Mouse (Mus musculus): ENCODE results near the gene Atp2b1.

Atp2b1 gene

GRCm38 (mm10) chr10:98914810-98915241 is 620 bp downstream of the Atp2b1 start:
- POLR2A ChIA-PET, result interaction anchor here in 3 of 4 experiments (0.7 to 1.5 kb wide), 10 partner anchors 10 to 192 kb away, joined by 3 to 9 read pairs (median 3); partner anchors contain the start of genes Poc1b (in 2 of the 3) and Galnt4 (in 1 of the 3)
- CTCF ChIA-PET, result no interaction called here

DNA sequence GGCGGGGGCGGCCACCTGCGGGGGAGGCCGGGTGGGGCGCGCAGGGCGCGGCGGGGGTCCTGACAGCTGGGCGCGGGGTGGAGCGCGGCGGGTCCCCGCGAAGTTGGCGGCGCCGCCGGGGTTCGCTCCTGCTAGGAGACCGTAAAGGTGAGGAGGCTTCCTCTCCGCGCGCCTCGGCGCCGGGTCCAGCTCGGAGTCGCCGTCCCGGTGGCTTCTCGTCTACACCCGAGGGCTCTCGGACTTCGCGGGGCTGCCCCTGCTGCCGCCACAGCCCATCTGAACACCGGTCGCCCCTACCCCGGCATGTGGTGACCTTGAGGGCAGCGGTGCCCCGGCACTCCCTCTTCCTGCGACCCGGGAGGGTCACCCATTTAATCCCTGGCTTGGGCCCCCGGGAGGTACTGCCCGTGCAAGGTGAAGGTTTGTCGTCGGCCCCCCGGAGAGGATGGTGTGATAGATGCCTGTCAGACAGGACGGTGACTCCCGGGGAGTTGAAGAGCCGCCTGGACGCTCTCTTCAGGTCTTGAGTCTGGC is 1.3 kb downstream of the Atp2b1 start:
- POLR2A ChIA-PET, result interaction anchor here in 3 of 4 experiments (0.7 to 1.5 kb wide), 8 partner anchors 10 to 192 kb away, joined by 3 to 9 read pairs (median 3); partner anchors contain the start of gene Poc1b (in 1 of the 3)
- CTCF ChIA-PET, result no interaction called here

DNA sequence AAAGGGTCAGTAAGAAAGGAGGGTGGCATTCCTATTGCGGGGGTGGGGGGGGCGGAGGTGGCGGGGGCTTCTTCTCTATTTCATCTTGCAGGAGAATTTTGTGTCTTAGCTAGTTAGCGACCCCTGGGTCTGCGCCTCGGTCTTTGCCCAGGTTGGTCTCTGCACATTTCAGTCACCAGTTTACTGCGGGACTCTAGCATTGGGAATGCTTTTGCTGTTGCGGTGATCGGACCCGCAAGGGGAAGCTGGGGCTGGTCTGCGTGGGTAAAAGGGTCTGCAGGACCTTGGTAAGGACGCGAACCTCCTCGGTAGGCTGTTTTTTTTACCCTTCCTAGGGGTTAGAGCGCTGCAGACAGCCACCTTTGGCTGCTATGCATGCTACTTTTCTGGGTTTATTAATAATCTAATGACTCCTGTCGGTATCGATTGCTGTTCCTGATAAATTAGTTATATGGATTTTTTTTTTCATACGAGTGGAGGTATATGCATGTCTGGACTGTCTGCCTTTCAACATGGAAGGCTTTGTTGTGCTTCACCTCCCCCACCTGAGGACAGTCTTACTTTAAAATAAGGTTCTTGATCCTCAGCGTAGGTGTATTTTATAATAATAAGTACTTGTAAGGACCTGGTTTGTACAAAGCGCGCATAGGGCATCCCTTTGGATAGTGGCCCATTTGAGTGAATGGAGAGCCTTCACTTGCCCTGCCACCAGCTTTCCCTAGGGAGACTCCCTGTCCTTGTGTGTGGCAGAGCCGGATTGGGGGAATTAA is 2.0 kb downstream of the Atp2b1 start:
- POLR2A ChIA-PET, result interaction anchor here in 3 of 4 experiments (0.7 to 2.0 kb wide), 5 partner anchors 12 to 191 kb away, joined by 3 to 7 read pairs (median 5); partner anchors contain the start of gene Poc1b (in 1 of the 3)

DNA sequence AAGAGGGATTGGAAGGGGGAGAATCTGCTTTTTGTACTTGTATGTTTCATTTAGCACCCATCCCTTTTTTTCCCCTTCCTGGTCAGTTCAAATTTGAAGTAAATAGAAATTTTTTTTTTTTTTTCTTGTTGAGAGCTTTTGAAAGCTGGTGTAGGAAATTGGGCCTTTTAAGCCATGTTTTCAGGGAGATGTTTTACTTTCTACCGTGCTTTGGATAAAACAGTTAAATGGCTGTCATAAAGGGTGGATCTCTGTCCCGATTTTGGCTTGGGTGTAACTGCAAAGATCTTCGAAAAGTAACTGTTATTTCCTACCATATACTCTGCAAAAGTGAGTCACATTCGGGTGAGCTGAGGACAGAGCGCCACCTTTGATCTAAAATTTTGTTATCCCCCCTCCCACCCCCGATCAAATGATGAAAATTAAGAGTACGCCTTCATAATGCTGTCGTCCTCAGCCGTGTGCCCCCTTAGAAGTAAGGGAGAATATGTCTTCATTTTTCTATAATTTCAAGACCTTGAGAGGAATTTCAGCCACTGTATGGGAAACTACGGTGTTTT is 2.7 kb downstream of the Atp2b1 start:
- CTCF ChIA-PET, result interaction anchor here in 1 of 4 experiments (0.6 kb wide), 1 partner anchor 12 kb away, joined by 4 read pairs; no protein-coding TSS in a partner anchor
- POLR2A ChIA-PET, result interaction anchor here in 1 of 4 experiments (0.6 to 2.0 kb wide), 3 partner anchors 11 to 395 kb away, joined by 3 to 7 read pairs (median 6); no protein-coding TSS in a partner anchor

More for the DNA sequence above, 2.0 kb downstream of the Atp2b1 start:
- CTCF ChIA-PET, result no interaction called here

DNA sequence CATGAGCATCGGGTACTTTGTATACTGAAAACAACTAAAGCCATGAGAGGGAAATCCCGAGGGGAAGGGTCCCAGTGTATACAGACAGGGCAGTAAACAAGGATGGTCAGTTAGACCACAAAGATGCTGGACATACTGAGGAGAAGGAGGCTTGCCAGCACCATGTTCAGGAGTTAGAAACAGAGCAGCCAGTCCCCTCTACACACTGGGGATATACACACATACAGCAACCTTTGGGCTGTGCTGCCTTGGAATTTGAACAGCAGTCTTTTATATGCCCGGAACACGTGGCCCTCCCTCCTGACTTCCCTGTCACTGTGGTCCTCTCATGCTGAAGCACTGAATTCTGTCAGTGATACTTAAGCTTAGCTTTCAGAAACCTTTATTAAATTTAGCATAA is 10.9 kb downstream of the Atp2b1 start:
- CTCF ChIA-PET, result no interaction called here

DNA sequence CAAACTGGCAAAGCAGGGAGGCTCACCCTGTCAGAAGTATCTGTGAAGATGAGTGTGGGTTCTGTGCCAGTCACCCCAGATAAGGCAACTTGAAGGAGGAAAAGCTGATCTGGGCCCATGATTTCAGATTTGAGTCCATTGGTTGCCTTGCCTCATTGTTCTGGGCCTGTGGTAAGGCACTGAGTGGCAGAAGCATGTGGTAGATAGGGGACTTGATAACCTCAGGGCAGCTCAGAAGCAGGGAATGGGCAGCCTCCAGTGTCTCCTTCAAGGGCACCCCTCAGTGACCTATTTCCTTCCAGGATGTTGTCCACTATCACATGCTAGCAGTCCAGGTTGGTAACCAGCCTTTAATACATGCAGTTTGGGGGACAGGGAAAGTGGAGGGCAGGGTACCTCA is 12.8 kb downstream of the Atp2b1 start:
- CTCF ChIA-PET, result no interaction called here

More for the DNA sequence above, 10.9 kb downstream of the Atp2b1 start:
- POLR2A ChIA-PET, result interaction anchor here in 1 of 4 experiments (0.7 kb wide), 1 partner anchor 10 kb away, joined by 3 read pairs; no protein-coding TSS in a partner anchor

GRCm38 (mm10) chr10:98929444-98929843 is 15.2 kb downstream of the Atp2b1 start:
- ChIA-PET POLR2A (no interaction called here), CTCF (no interaction called here)

More for the DNA sequence above, 12.8 kb downstream of the Atp2b1 start:
- POLR2A ChIA-PET, result interaction anchor here in 1 of 4 experiments (1.8 to 3.3 kb wide), 2 partner anchors 10 to 12 kb away, joined by 6 to 9 read pairs; no protein-coding TSS in a partner anchor

- ChIA-PET CTCF (interaction anchor here in 1 of 4 experiments (0.7 kb wide), 1 partner anchor 151 kb away, joined by 13 read pairs; no protein-coding TSS in a partner anchor), POLR2A (no interaction called here)
These were observed 15.9 kb downstream of the Atp2b1 start for GRCm38 (mm10) chr10:98930143-98930542.

DNA sequence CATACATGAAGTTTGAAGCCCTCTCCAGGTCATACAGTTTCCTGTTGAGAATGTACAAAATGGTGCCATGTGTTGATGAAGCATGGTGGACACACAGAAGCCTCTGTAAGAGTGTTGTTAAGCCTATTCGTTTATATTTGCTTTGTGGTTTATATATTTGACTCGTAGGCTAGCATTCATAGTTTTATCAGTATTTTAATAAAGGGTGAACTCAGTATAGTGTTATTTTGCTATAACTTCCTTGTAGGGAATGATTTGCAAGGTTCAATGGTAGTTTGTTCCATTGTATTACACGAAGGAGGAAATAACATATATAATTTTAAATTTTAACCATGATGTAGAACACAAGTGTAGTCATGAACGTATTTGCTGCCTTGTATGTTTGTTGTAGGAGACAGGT is 25.9 kb downstream of the Atp2b1 start:
- ChIA-PET POLR2A (interaction anchor here in 1 of 4 experiments (0.6 to 1.3 kb wide), 2 partner anchors 10 to 42 kb away, joined by 4 read pairs; no protein-coding TSS in a partner anchor), CTCF (no interaction called here)

DNA sequence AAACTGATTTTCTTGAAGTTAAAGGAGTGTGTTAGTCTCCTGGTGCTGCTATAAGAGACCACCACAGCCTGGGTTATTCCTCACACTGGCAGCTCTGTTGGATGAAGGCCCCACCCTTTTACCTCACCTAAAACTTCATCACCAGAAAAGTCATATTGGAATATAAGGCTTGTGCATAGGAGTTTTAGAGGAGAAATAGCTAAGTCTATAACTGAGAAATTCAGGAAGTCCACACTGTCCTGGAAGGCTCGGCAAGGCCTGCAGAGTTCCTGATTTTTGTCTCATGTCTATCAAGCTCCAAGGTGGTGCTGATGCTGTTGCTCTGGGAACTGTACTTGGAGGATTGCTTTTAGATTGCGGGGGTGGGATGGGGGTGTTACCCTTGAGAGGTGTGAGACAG is 26.6 kb downstream of the Atp2b1 start:
- CTCF ChIA-PET, result no interaction called here
- POLR2A ChIA-PET, result interaction anchor here in 1 of 4 experiments (0.6 to 1.3 kb wide), 4 partner anchors 9 to 165 kb away, joined by 3 to 4 read pairs (median 4); no protein-coding TSS in a partner anchor

GRCm38 (mm10) chr10:98941991-98942390 is 27.8 kb downstream of the Atp2b1 start:
- ChIA-PET POLR2A (interaction anchor here in 1 of 4 experiments (0.6 kb wide), 1 partner anchor 286 kb away, joined by 5 read pairs; no protein-coding TSS in a partner anchor), CTCF (no interaction called here)

- POLR2A ChIA-PET, result no interaction called here
- CTCF ChIA-PET, result no interaction called here
These were observed 28.8 kb downstream of the Atp2b1 start for GRCm38 (mm10) chr10:98942999-98943398.

DNA sequence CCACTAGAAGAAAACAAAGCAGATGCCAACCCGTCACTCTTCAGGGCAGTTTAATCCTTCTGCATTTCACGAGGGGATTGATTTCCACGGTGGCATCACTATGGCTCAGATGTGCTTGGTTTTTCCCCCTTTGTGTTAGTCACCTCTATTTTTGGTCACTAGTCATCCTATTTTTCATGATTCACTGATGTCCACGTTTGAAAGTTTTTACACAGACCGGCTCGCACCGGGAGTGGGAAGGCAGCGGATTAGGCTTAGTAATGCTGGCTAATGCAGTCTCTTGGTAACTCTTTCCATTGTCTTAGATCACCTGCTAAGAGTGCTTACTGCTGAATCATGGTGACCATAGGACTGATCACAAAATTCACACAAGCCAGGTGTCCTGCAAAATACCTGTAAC is 29.7 kb downstream of the Atp2b1 start:
- POLR2A ChIA-PET, result interaction anchor here in 1 of 4 experiments (1.1 kb wide), 1 partner anchor 27 kb away, joined by 7 read pairs; no protein-coding TSS in a partner anchor
- CTCF ChIA-PET, result interaction anchor here in 1 of 4 experiments (0.8 kb wide), 1 partner anchor 76 kb away, joined by 4 read pairs; no protein-coding TSS in a partner anchor

DNA sequence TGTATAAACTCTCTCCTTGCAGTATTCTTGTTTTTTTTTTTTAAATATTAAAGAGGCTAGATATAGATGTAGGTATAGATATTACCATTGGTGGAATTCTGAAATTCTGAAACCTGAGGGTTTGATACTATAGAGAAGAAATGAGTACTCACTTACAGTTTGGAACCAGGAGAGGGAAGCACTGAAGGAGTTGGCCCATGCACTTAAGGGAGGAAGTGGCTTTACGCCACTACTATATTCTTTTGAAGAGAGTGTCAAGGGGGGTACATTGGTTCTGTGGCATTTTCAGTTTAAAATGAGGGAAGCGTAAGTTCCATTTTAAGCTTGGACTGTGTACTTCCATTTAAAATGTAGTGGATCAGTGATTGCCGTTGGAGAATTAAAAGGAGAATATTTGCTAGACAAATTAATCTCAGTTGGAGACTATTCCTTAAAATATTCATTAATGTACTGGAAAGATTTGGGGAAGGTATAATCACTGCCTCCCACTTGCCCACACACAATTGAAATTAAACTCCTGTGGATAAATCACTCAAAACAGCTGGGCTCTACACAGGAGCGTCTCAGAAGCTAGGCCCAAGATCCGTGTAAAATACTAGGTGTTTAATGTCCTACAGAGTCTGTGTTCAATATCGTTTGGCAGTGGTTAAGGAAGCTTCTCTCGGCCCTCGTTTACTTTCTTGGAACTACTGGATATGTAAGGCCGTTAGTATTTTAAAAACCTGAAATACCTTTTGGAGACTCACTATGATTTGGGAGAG is 32.0 kb downstream of the Atp2b1 start:
- ChIA-PET CTCF (no interaction called here), POLR2A (interaction anchor here in 1 of 4 experiments (1.0 to 1.3 kb wide), 2 partner anchors 15 to 32 kb away, joined by 3 to 5 read pairs; no protein-coding TSS in a partner anchor)

DNA sequence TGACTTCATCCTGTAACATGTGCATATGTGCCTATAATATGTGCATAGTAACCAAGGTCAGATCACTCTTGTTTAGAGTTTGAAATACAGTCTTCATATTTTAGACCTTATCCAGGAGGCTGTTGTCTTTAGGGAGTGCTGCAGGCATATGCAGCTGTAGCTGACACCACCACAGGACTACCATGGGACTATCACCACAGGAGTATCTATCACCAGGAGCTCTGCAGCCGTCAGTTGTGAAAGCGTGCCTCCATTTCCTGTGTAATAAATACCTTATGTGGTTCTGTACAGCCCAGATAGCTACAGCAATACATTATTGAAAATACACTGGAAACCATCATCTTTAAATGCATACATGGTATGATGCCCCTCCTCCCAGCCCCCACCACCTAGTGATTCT is 33.0 kb downstream of the Atp2b1 start:
- POLR2A ChIA-PET, result interaction anchor here in 2 of 4 experiments (0.5 to 1.3 kb wide), 5 partner anchors 10 to 1020 kb away, joined by 3 to 6 read pairs (median 4); no protein-coding TSS in a partner anchor
- CTCF ChIA-PET, result no interaction called here

DNA sequence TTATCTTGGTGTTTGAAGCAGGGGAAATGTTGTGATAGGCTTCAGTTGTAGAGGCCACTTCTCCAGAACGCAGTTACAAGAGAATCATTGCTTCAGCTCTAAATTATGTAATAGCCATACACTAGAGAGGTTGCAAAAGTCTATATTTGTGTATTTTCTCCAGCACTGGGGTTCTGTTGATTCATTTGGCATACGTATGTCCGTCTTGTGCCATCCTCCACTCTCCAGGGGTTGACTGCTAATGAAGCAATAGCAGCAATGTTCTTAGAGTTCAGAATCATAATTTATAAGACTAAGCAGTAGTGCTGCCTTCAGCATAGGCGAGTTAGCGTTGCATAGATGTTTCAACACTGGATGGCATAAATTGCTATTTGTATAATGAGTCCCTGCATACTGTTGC is 33.9 kb downstream of the Atp2b1 start:
- ChIA-PET POLR2A (interaction anchor here in 1 of 4 experiments (0.7 kb wide), 1 partner anchor 11 kb away, joined by 4 read pairs; no protein-coding TSS in a partner anchor), CTCF (no interaction called here)

DNA sequence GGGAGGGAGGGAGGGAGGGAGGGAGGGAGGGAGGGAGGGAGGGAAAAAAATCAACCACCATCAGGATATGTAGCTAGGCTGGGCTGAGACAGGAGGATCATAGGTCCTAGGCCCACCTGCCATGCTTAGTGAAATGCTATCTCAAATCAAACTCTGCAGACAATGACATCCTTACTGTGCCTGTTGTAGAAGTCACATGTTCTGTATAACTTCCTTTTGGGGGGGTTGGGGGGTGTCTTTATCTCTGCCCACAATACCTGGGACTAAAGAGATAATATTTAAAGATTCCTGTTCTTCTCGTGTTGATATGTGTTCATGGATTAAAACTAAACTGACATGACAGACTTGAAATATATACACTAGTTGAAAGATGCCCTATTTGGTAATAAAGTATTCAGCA is 35.5 kb downstream of the Atp2b1 start:
- ChIA-PET POLR2A (interaction anchor here in 1 of 4 experiments (0.6 to 1.6 kb wide), 2 partner anchors 9 to 42 kb away, joined by 3 to 4 read pairs; no protein-coding TSS in a partner anchor), CTCF (no interaction called here)
